Mouse (Mus musculus) frontal cortex, postnatal 36 days (tissue): ENCODE results near the gene Dgkg.

Experiments
- DNase-seq, 2 experiments: peaks; one replicate each; pipeline ENCODE4 v3.0.0; 2022; ENCODE audit warnings: low spot score in 2 of 2

Gene Dgkg

DNA sequence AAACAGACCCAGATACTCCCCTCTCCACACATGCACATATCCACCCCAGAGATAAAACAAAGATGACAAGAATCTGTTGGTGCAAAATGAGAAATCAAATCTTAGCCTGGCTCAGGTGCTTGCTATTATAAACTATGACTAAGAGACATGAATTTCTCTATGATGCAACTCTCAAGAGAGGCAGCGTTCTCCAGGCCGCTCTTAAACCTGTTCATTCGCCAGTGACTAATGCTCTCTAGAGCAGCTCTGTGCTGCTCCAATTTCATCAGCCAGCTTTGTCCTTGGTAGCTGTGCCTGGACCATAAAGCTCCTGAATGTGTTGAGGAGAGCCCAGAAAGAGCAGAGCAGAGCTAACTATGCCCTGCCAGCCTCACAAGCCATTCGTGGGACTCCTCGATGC, 222.5 kb downstream of the Dgkg start:
- no peak for DNase-seq

- no peak for DNase-seq
Observed at GRCm38 (mm10) chr16:22433944-22434343, 223.1 kb downstream of the Dgkg start.

- no peak for DNase-seq
Observed at GRCm38 (mm10) chr16:22431773-22432172, 225.2 kb downstream of the Dgkg start.

DNA sequence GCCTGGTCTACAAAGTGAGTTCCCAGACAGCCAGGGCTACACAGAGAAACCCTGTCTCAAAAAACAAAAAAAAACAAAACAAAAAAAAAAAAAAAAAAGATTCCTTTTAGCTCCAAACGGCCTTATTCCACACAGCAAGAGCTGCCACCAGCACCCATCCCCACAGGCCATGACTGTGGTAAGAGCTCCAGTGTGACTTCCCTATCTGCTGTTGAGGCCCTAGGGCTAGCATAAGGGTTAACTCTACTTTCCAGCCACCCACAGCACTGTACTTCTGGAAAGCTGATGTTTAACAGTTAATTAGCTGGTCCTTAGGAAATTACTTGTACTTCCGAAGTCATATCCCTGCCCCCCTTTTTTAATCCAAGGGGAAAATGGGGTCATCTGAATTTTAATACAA, 225.7 kb downstream of the Dgkg start:
- no peak for DNase-seq

- peak; percentile 69 to 77 for DNase-seq
Observed at GRCm38 (mm10) chr16:22430211-22430951, 226.6 kb downstream of the Dgkg start.

GRCm38 (mm10) chr16:22429377-22429776, 227.6 kb downstream of the Dgkg start:
- DNase-seq: no peak

- peak; percentile 72 to 84 for DNase-seq
Observed at GRCm38 (mm10) chr16:22428853-22429341, 228.1 kb downstream of the Dgkg start.

- no peak for DNase-seq
Observed at GRCm38 (mm10) chr16:22426866-22427265, 230.2 kb downstream of the Dgkg start.

- DNase-seq: peak in 1 of 2 experiments; percentile 46
Observed at GRCm38 (mm10) chr16:22422256-22422655, 234.8 kb downstream of the Dgkg start.
